In the genomic region with DNA sequence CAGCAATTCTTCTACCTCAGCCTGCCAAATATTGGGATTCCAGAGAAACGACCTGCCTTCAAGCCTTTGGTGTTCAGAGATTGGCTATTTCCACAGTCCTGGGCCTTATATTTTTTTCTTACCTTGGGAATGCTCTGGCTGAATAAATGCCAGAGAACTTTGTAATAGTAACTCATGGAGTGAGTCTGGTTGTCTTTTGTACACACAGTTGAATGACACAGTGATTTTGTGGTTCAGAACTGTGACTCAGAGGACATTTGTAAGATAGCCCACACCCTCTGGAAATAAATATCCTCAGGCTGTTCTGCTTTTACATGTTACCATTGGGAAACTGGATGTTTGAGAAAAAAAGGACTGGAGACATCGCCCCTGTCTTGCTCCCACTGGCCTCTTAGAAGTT, we compare ENCODE assay signal across 12 mouse cellular contexts. TPM values are rescaled to one million over a fixed set of nuclear protein-coding genes. Genes with fewer than 3 reads are reported as not detected.
"Had no signal": no experiment of that assay in that cellular context is flagged by ENCODE, and none has a peak within 500 bp of the region (broad histone marks: within the 10 kb centered on the region; RNA-seq: fewer than 3 reads in every experiment).

No protein-coding gene starts in this region.

- DNase-seq: kidney, adult 9 months; kidney, postnatal 36 days; liver; lung, adult 2 months; lung, postnatal 10 days; thymus, adult 2 months; thymus, postnatal 36 days had no signal

RNA-seq across cellular contexts. Expression of a gene that starts 15.9 kb away (rescaled TPM):
- total RNA-seq: layer of hippocampus, adult 18-20 months; layer of hippocampus, postnatal 10 days; left cerebral cortex, postnatal 36 days; megakaryocyte-erythroid progenitor cell, adult 5-6 weeks; midbrain, postnatal 0 days had no signal
